Mouse (Mus musculus): ENCODE data around the gene Srr.

GRCm38 (mm10) chr11:74883098-74883497 is 42.6 kb downstream of the Srr start:
- TF ChIP-seq CTCF (IDR thresholded peaks at IDR 0.05; ENCODE audit: borderline replicate concordance, control insufficient read depth, extremely low read depth, insufficient read depth, low read length, poor library complexity) = no peak
- no peak for TF ChIP-seq POLR2A (IDR thresholded peaks at IDR 0.05; ENCODE audit: control insufficient read depth, extremely low read depth, insufficient read depth, low read length, poor library complexity)
